Mouse (Mus musculus) midbrain, embryonic 12.5 days (tissue): Measurements from ENCODE around the gene Sel1l3. TPM values are rescaled to one million over a fixed set of nuclear protein-coding genes. Genes with fewer than 3 reads are reported as not detected.

Source experiments
- ATAC-seq: fragments of 200-750 bp; cut with Nextera tagmentation; 2 replicates; pipeline ENCODE4 v1.8.0; 2017; ENCODE audit warnings: low read depth, moderate TSS enrichment, moderate library complexity; ENCODE audit not compliant: low FRiP score
- H3K27ac ChIP-seq: fragments of 300-500 bp; sonication (generic); replicated peaks from 2 replicates; pipeline ENCODE4 v1.5.1; 2016; ENCODE audit warnings: mild to moderate bottlenecking
- H3K27me3 ChIP-seq: fragments of 300-500 bp; sonication (generic); 2 replicates; pipeline ENCODE4 v1.6.1; 2016; ENCODE audit warnings: mild to moderate bottlenecking
- H3K36me3 ChIP-seq: fragments of 300-500 bp; sonication (generic); 2 replicates; pipeline ENCODE4 v1.6.1; 2016
- H3K4me1 ChIP-seq: fragments of 300-500 bp; sonication (generic); 2 replicates; pipeline ENCODE4 v1.6.1; 2016
- H3K4me2 ChIP-seq: fragments of 300-500 bp; sonication (generic); replicated peaks from 2 replicates; pipeline ENCODE4 v1.6.1; 2016; ENCODE audit warnings: mild to moderate bottlenecking, moderate library complexity
- H3K4me3 ChIP-seq: fragments of 300-500 bp; sonication (generic); 2 replicates; pipeline ENCODE4 v1.5.1; 2016; ENCODE audit warnings: mild to moderate bottlenecking
- H3K9ac ChIP-seq: fragments of 300-500 bp; sonication (generic); replicated peaks from 2 replicates; pipeline ENCODE4 v1.6.1; 2016; ENCODE audit warnings: mild to moderate bottlenecking, moderate library complexity
- H3K9me3 ChIP-seq: fragments of 300-500 bp; sonication (generic); 2 replicates; pipeline ENCODE4 v1.6.1; 2016; ENCODE audit warnings: mild to moderate bottlenecking
- WGBS: fragments of 180-500 bp; shearing (Covaris S2); methylation state at CpG from one replicate; pipeline ENCODE4 v1.1.7; 2016; 5-methylcytosine and 5-hydroxymethylcytosine counted together
- polyA plus RNA-seq: library from polyadenylated mRNA; unstranded; fragments of >200 nt; fragmentation: Nextera tagmentation; extraction: Ambion mirVana; gene quantifications from 2 replicates; pipeline ENCODE4 v1.2.1, GENCODE M21; 2016

The Sel1l3 gene
- polyA plus RNA-seq, 1 experiment from 2014 or later: 2.9 TPM

DNA sequence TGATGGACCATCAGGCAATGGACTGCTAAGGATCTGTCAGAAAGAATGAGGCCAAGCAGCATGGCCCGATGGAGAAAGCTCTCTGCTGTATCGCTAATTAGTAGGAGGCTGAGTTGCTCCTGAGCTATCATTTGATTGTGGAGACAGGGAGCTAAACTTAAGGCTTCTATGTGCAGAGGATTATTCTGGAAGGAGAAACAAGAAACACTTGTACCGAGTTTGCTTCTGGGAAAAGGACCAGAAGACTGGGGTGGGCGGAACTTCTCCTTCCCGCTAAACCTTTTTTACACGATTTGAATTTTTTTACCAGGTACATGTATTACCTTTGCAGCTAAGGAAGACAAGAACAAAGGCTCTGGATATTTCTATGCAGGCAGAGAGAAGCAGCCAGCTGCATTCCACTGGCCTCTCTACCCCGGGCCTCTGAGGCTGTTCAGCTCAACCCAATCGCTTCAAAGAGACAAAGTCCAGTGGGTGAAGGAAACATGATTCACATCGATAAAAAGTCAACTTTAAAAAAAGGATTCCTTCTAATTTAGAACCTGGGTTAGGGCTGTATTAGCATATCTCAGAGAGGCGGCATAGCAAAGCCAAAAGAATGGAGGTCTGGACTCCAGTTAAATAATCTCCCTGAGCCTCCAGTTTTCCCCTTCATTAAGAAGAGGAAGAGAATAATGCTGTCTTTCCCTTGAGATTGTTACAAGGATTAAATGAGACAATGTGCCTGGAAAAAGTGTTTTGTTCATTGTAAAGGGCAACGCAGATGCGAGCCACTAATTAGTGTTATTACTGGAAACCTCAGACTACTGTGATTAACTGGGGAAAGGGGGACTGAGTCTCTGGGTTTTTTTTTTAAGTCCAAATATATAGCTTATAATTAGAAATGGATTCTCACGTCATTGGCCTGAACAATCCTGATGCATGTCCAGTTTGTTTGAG lies 20.4 kb downstream of the Sel1l3 start:
- Histone ChIP-seq H3K9me3 (no peaks in the 10 kb centered on the region), H3K36me3 (no peaks in the 10 kb centered on the region), H3K4me2 (no peak overlapping the region), H3K4me1 (peaks cover 7% of the 10 kb centered on the region; the same call in 1 of the 2 replicates), H3K4me3 (no peak overlapping the region), H3K27me3 (no peaks in the 10 kb centered on the region), H3K9ac (no peak overlapping the region), H3K27ac (no peak overlapping the region)
- ATAC-seq: 0 out of 2 replicates have a peak, but pooled peaks have one; percentile 19
- WGBS: 64% methylated on average over 13 of the region's 13 CpGs

DNA sequence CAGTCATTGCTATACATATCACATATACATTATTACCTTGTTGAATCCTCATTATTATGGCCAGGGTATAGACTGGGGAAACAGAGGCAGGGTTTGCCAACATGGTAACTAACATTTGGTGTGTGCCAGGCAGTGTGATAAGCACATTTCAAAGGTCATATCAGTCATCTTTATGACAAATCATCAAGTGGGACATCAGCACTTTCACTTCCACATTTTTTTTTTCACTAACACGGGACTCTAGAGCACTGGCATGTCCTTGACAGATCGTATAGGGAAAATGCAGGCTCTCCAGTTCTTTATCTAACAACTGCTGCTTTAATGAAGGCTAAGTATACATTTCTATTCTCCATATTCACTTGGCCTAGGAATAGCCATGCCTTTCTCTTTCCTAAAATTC lies 25.1 kb downstream of the Sel1l3 start:
- Histone ChIP-seq H3K9me3 (no peaks in the 10 kb centered on the region), H3K27me3 (no peaks in the 10 kb centered on the region), H3K4me1 (peaks cover 22% of the 10 kb centered on the region; the same call in 1 of the 2 replicates), H3K27ac (no peak overlapping the region), H3K4me2 (no peak overlapping the region), H3K36me3 (no peaks in the 10 kb centered on the region), H3K9ac (no peak overlapping the region), H3K4me3 (no peak overlapping the region)
- 80% methylated on average over 2 of the region's 2 CpGs for WGBS
- no peak for ATAC-seq

- Histone ChIP-seq H3K4me3 (no peak overlapping the region), H3K36me3 (no peaks in the 10 kb centered on the region), H3K27ac (no peak overlapping the region), H3K27me3 (no peaks in the 10 kb centered on the region), H3K4me2 (no peak overlapping the region), H3K9ac (no peak overlapping the region), H3K9me3 (no peaks in the 10 kb centered on the region), H3K4me1 (peaks cover 16% of the 10 kb centered on the region; the same call in 1 of the 2 replicates)
- 76% methylated on average over 10 of the region's 10 CpGs for WGBS
- ATAC-seq: no peak
These were observed 26.5 kb downstream of the Sel1l3 start for GRCm38 (mm10) chr5:53187245-53187644.

DNA sequence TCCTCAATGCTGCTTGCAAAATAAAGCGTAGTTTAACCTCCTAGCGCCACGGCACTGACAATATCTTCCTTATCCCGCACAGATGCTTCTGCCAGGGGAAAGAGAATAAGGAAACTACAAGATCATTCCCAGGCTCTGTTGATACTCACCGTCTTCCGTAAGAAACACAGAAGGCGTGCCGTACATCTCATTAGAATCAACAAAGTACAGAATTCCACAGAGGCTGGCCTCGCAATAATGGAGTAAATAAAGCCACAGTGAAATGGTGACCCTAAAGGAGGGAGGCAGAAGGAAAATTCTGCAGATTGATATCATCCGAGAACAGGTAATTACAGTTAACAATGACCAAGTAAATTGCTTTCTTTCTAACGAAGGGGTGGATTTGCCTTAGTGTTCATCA lies 27.9 kb downstream of the Sel1l3 start:
- no peaks in the 10 kb centered on the region for H3K36me3 ChIP-seq
- H3K9me3 ChIP-seq: no peaks in the 10 kb centered on the region
- 0 out of 2 replicates have a peak overlapping the region, but pooled peaks have one; percentile 7 for H3K4me2 ChIP-seq
- H3K9ac ChIP-seq: no peak overlapping the region
- peaks cover 16% of the 10 kb centered on the region; the same call in 1 of the 2 replicates for H3K4me1 ChIP-seq
- no peaks in the 10 kb centered on the region for H3K27me3 ChIP-seq
- 52% methylated on average over 11 of the region's 11 CpGs for WGBS
- no peak overlapping the region for H3K27ac ChIP-seq
- H3K4me3 ChIP-seq: no peak overlapping the region
- no peak for ATAC-seq

DNA sequence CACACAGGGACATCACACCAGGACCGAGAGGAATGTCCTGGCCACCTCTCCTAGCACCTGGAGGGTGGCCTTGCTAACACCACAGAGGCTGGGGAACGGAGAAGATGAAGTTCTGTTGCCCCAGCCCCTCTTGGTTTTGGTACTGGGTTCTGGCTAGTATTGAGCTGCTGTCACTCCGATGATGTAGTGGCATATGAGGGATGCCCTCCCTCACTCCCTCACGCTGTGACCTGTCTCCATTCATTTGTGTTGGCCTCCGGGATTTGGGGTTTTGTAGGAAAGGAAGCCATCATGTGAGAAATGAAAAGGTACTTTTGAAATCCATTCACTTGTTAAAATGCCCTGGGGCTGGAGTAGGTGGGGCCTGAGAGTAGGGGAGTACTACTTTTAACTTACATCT lies 33.8 kb downstream of the Sel1l3 start:
- ATAC-seq: no peak
- Histone ChIP-seq H3K27ac (no peak overlapping the region), H3K9me3 (no peaks in the 10 kb centered on the region), H3K9ac (no peak overlapping the region), H3K4me2 (no peak overlapping the region), H3K4me1 (0 out of 2 replicates have a peak, but pooled peaks cover 3% of the 10 kb centered on the region), H3K27me3 (no peaks in the 10 kb centered on the region), H3K36me3 (no peaks in the 10 kb centered on the region), H3K4me3 (no peak overlapping the region)
- 83% methylated on average over 5 of the region's 5 CpGs for WGBS

DNA sequence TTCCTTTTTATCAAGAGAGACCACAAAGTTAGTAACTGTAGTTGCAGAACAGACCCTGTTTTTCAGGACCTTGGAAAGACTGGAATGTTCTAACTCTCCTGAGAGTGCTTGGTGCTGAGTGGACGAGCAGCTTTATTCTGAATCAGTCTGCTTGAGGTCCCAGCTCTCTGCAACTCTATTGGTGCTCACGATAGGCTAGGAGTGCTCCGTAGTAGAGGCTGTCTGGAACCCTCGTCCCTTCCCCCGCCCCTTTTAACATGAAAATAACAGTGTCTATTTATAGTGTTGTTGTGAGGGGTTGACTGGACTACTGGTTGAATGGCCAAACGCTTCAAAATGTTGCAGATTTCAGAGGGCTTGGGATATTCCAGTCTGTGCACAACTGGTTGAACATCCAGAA lies 37.0 kb downstream of the Sel1l3 start:
- Histone ChIP-seq H3K36me3 (no peaks in the 10 kb centered on the region), H3K4me1 (0 out of 2 replicates have a peak, but pooled peaks cover 7% of the 10 kb centered on the region), H3K4me2 (no peak overlapping the region), H3K27me3 (no peaks in the 10 kb centered on the region), H3K27ac (no peak overlapping the region), H3K9me3 (no peaks in the 10 kb centered on the region), H3K9ac (no peak overlapping the region), H3K4me3 (no peak overlapping the region)
- no peak for ATAC-seq
- WGBS: 56% methylated on average over 6 of the region's 6 CpGs

DNA sequence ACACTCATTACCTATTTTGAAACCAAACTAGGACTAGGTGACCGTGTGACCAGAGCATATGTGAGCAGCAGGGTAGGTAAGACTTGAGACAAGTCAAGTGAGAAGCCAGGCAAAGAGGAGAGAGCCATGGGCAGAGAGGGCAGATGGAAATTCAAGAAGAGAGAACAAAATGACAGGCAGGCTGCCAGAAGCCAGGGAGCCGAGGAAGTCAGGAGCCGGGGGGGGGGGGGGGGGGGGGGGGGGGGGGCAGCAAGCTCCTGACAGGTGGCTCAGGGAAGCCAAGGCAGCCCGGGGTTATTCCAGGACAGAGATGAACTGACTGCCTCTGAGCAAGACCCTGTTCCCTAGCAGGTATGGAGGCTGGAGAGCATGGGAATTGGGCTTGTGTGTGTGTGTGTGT lies 37.7 kb downstream of the Sel1l3 start:
- no peaks in the 10 kb centered on the region for H3K9me3 ChIP-seq
- ATAC-seq: no peak
- H3K36me3 ChIP-seq: no peaks in the 10 kb centered on the region
- WGBS: 66% methylated on average over 2 of the region's 4 CpGs
- H3K27me3 ChIP-seq: no peaks in the 10 kb centered on the region
- 0 out of 2 replicates have a peak, but pooled peaks cover 7% of the 10 kb centered on the region for H3K4me1 ChIP-seq
- no peak overlapping the region for H3K27ac ChIP-seq
- H3K9ac ChIP-seq: no peak overlapping the region
- no peak overlapping the region for H3K4me3 ChIP-seq
- H3K4me2 ChIP-seq: no peak overlapping the region

GRCm38 (mm10) chr5:53175195-53175594 lies 38.5 kb downstream of the Sel1l3 start:
- no peaks in the 10 kb centered on the region for H3K9me3 ChIP-seq
- no peaks in the 10 kb centered on the region for H3K27me3 ChIP-seq
- 89% methylated on average over 3 of the region's 3 CpGs for WGBS

GRCm38 (mm10) chr5:53174461-53174860 lies 39.3 kb downstream of the Sel1l3 start:
- Histone ChIP-seq H3K4me1 (0 out of 2 replicates have a peak, but pooled peaks cover 7% of the 10 kb centered on the region), H3K27ac (no peak overlapping the region), H3K9me3 (no peaks in the 10 kb centered on the region), H3K4me3 (no peak overlapping the region), H3K4me2 (no peak overlapping the region), H3K27me3 (no peaks in the 10 kb centered on the region), H3K9ac (no peak overlapping the region), H3K36me3 (no peaks in the 10 kb centered on the region)
- ATAC-seq: no peak
- WGBS: 79% methylated on average over 12 of the region's 12 CpGs

More at GRCm38 (mm10) chr5:53175195-53175594, 38.5 kb downstream of the Sel1l3 start:
- Histone ChIP-seq H3K4me3 (no peak overlapping the region), H3K27ac (no peak overlapping the region), H3K9ac (no peak overlapping the region), H3K4me1 (0 out of 2 replicates have a peak, but pooled peaks cover 7% of the 10 kb centered on the region), H3K36me3 (no peaks in the 10 kb centered on the region), H3K4me2 (no peak overlapping the region)
- ATAC-seq: no peak

- Histone ChIP-seq H3K36me3 (no peaks in the 10 kb centered on the region), H3K27ac (no peak overlapping the region), H3K4me3 (no peak overlapping the region), H3K9me3 (no peaks in the 10 kb centered on the region), H3K9ac (no peak overlapping the region), H3K4me2 (no peak overlapping the region), H3K27me3 (no peaks in the 10 kb centered on the region), H3K4me1 (0 out of 2 replicates have a peak, but pooled peaks cover 7% of the 10 kb centered on the region)
- WGBS: 87% methylated on average over 7 of the region's 7 CpGs
- ATAC-seq: no peak
These were observed 40.8 kb downstream of the Sel1l3 start for GRCm38 (mm10) chr5:53172908-53173307.

GRCm38 (mm10) chr5:53172256-53172636 lies 41.5 kb downstream of the Sel1l3 start:
- no peaks in the 10 kb centered on the region for H3K9me3 ChIP-seq
- H3K9ac ChIP-seq: no peak overlapping the region
- no peak for ATAC-seq
- H3K27ac ChIP-seq: no peak overlapping the region
- H3K4me1 ChIP-seq: 0 out of 2 replicates have a peak, but pooled peaks cover 7% of the 10 kb centered on the region
- no peaks in the 10 kb centered on the region for H3K36me3 ChIP-seq
- H3K27me3 ChIP-seq: no peaks in the 10 kb centered on the region
- no peak overlapping the region for H3K4me3 ChIP-seq
- 85% methylated on average over 10 of the region's 10 CpGs for WGBS
- no peak overlapping the region for H3K4me2 ChIP-seq

DNA sequence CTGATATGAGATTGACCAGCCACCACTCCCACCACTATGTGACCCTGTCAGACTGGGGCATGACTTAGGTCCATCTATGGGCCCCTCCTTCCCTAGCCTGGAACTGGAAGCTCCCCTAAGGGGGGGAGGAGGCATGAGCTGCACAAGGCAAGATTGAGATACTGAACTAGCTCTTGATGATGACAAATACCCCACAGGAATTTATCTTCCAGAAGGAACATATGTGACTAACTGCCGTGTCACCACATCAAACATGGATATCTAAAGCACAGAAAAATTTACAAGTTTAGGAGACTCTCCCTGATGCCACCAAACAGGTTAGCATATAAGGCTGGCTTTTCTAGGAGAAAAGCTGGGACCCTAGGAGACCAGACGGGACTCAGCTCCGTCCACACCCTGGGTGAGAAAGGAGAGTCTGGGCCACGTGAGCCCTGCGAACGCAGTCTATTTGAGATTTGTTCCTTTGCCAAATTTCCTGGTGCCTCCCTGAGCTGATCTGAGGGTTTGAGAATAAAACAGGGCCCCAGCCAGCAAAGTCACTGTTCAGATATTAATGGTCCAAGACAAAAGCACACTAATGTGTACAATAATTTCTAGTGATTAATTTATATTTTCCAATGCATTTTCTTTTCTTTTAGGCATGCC lies 42.0 kb downstream of the Sel1l3 start:
- no peaks in the 10 kb centered on the region for H3K36me3 ChIP-seq

More for the DNA sequence above, 42.0 kb downstream of the Sel1l3 start:
- Histone ChIP-seq H3K4me2 (no peak overlapping the region), H3K4me3 (no peak overlapping the region), H3K9ac (no peak overlapping the region), H3K27me3 (no peaks in the 10 kb centered on the region), H3K4me1 (0 out of 2 replicates have a peak, but pooled peaks cover 7% of the 10 kb centered on the region), H3K27ac (no peak overlapping the region), H3K9me3 (no peaks in the 10 kb centered on the region)
- ATAC-seq: no peak
- WGBS: 94% methylated on average over 6 of the region's 6 CpGs
